Mouse (Mus musculus): ENCODE results near the gene Popdc3.
A peak's percentile ranks its signal among the peaks of the same experiment; 100 is the strongest.
"Not testable (repeated sequence)": the region's sequence is repeated elsewhere in the genome, so short reads cannot be mapped to it uniquely, and the experiment has no call there.

Popdc3 gene

DNA sequence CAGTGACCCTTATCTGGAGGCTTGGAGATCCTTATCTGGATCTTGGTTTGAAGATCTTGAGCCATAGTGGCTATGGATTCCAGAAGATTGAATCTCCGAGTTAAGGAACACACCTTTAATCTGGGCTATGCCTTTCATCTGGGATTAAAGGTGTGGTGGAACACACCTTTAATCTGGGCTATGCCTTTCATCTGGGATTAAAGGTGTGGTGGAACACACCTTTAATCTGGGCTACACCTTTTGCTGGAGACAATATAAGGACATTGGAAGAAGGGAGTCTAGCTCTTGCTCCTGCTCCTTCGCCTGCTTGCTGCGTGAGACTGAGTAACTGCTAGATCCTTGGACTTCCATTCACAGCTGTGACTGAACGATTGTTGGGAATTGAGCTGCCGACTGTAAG lies at the start of gene Popdc3:
Popdc3 (plus strand) TSS at position 301 of the 400 bp plus-strand sequence.
- DNase-seq (ENCODE audit: low spot score): not testable (repeated sequence)

DNA sequence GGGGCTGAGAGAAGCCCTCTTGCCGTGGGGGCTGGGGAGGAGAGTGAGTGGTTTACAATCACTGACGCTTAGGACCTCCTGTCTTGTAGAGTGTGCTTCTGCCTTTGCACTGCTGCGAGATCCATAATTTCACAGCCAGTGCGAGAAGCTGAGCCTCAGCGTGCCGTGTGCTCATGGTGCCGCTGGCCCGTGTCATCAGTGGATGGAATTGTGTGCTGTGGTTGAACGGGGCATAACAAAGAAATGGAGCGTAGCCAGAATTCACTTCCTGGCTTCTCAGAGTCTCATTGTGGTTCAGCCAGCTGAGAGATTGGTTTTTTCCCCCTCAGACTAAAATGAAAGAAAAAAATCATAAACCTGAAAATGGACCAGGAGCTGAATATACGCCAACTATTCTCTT lies 48.8 kb upstream of the Popdc3 start:
- no peak for DNase-seq (ENCODE audit: low spot score)

DNA sequence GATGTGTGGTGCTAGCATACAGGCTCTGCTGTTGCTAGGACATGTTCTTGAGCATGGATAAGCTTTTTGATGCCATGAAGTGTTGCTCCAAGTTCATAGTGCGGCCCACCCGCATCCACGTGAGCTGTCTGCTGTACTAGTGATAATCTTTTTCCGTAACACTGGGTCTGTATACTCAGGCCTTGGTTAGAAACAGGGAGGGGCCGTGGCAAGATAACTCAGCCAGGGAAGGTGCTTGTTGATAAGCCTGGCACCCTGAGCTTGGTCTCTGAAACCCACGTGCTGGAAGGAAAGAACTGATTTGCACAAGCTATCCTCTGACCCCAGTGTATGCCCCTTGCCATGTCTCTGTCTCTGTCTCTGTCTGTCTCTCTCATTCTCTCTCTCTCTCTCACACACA lies 47.9 kb upstream of the Popdc3 start:
- DNase-seq (ENCODE audit: low spot score): no peak

DNA sequence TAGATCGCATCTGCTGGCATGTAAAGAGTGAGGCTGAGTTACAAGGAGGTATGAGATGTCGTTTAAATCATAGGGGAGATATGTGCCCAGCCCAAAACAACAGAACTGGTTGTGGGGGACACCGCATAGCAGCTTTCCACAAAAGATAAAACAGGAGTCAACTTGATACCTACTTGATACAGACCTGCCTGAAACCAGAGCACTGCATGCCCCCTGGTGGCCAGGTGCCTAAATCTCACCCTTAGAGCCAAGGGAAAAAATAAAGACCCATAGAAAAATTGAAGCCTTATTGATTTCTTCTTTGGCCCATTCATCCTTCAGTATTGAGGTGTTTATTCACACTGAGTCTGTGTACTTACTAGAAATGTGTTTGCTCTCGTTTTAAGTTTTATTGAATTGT lies 45.5 kb upstream of the Popdc3 start:
- DNase-seq (ENCODE audit: low spot score): peak; percentile 55

DNA sequence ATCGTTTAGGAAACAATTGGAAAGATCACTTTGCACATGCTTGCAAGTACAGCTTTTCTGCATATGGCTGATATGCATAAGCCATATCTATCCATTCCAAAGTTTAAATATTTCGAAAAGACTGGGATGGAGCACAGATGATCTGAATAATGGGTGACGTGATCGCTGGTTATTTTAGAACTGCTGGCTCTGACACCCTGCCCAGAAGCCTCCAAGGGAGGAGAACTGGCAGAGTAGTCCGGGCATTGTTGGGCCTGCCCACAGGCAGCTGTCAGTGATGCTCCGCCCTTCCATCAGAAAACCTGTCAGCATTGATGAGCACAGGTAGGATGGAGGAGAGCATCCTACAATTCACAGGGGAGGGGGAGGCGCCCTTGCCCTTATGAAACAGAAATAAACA lies 41.1 kb upstream of the Popdc3 start:
- DNase-seq (ENCODE audit: low spot score): no peak

DNA sequence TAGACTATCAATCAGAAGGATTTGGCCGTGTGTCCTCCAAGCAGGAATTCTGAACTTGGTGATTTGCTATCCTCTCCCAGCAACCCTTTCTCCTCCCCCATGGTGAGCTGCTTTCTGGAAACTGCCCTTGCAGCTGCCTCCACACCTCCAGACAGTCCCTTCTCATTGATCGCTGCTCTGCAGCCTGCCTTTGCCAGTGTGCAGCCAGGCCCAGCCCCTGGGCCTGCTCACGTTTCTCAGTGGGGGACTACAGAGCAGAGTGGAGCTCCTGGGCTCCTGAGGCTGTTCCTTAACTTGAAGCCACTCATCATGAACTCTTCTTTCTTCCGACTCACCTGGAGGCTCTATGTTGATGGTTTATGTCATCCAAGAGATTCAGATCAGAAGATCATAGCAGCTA lies 38.0 kb upstream of the Popdc3 start:
- DNase-seq (ENCODE audit: low spot score): no peak

DNA sequence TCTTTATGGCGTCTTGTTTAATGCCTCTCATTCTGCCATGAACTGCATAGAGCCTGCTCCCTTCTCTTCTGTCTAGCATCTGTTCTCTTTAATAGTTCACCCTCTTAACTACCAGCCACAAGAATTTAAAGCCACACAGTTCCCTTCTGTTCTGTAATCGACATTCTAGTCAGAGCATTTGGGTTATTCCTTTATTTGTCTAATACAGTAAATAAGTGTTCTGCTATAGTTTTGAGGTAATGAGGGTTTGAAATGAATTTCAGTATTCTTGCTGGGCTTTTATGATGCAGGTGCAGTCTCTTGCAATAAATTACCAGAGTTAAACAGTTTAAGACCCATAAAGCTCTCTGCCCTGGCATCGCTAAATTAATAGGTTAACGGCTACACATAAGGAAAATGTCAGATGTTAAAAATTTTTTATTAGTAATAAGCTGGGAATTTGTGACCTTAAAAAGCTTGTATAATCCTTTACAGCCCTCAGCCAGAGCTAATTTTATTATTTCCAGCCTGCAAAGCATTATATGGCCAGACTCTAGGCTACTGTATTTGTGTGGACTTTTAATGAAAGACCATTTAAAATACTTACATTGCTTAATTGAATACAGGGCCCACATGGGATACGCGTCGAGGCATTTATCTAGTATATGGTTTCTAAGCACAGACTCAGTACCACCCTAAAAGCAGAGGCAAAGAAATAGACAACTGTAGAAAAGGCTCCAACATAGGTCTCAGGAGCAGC lies 37.3 kb upstream of the Popdc3 start:
- DNase-seq (ENCODE audit: low spot score): no peak

DNA sequence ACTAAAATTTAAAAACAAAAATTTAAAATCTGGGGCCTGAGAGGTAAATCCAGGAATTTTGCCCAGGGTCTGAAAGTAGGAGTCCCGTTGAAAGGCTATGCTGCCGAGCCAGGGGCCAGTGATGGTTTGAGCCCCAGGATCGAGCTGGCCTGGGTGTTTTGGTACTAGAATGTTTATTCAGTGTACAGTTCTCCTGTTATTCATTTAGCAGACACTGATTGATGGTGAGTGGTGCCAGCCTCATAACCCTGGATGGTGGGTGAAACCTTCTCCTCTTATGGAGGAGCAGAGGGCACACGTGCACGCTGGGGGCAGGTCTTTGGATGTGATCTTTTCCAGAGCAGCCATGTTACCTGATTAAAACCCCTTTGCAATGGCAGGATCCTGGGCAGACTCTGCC lies 35.5 kb upstream of the Popdc3 start:
- no peak for DNase-seq (ENCODE audit: low spot score)

DNA sequence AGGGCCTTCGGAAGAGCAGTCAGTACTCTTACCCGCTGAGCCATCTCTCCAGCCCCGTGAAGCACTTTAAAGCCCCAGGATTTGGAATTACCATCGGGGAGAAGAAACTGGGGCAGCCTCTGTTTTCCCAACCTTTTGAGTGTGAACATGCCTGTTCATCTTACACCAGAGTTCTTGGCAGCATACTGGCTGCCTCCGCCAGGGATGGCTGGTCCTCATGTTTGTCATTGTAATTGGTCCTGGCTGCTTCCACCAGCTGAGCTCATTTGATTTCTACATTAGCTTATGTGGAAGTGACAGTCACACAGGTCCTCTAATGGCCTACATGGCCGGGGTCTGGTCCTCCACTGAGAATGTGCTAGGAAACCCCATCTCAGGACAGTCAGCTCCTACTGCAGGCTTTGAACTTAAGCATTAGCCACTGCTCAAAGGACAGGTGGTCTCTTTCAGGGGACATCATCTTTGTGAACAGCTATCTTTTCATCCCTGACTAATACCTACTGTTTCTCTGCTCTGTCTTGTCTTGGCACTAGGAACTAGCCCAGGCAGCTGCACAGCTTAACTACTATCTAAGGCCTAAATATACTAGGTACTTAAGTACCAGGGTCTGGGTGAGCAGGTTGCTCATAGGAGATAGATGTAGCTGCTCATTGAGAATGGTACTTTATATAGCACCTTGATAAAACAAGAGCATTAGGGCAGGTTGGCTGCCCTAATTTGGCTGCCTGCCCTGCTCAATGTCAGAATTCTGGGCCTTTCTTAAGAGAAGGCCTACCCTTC lies 33.7 kb upstream of the Popdc3 start:
- DNase-seq (ENCODE audit: low spot score): no peak

DNA sequence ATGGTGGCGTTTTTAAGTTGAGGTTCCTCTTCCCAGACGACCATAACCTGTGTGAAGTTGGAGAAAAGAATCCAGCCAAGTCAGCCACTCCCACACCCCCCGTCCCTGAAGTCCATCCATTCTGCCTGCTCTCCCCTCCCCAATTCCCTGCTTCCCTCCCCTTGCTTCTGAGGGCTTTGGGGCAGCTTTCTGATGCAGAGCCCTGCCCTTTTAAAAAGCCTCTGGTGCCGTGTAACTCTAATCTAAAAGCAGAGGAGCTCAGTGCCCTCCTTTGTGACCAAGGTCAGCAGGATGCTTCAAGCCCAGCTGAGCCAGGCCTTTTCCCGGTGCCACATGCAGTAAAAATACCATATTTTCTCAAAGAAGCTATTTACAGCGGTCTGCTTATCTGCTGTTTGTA lies 31.1 kb upstream of the Popdc3 start:
- DNase-seq (ENCODE audit: low spot score): no peak

DNA sequence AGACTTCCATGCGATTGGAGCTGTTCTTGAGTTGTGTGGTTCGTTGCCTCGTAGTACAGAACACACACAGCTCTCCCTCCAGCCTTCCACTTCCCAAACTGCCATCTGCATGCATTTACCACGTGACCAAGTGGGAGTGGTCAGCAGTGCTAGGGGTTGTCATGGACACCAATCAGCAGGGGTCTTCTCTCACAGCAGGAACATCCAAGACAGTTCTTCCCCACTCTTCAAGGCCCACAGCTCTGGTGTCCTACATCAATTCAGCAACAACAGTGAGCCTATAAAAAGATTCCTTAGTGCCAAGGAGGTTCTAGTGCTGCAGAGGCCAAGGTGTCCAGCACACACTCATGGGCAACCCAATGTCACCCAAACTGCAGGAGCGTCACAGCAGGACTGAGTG lies 26.8 kb upstream of the Popdc3 start:
- no peak for DNase-seq (ENCODE audit: low spot score)

DNA sequence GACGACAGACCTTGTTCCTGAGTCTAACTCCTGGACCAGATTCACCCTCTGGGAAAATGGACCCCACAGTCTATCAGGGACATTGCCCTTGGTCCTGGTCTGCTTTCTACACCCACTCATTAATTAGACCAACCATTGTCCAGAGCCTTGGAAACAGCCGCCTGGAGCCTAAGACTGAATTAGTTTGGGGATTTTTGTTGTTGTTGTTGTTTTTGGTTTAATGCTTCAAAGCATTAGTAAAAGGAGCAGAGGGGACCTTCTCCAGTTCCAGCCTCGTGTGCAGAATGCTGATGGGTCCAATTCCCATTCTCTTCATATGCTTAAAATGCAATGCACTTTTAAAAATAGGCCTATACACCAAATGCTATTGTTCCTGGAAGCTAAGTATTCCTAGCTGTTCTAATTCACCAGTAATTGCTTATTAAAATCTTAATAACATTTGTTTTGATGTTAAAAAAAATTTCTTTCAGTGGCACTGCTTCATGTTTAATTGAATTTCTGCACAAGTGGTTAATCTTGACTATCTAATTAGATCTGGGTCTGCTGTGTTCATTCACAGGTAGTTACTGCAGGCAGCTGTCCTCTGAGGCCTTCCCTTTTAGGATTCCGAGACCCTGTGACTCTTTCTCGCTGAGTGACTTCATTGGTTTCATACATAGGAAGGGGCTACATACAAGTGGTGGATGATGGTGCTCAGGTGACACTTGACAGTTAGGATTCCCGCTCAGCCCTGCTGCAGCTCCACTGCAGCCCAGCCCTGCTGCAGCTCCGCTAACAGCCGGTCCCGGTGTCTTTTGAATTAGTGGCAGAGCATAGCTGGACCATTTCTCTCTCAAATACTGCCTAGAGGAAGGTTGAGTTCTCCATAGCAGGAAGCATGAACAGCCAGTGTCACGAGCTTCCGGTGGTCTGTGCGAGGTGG lies 25.9 kb upstream of the Popdc3 start:
- DNase-seq (ENCODE audit: low spot score): no peak

DNA sequence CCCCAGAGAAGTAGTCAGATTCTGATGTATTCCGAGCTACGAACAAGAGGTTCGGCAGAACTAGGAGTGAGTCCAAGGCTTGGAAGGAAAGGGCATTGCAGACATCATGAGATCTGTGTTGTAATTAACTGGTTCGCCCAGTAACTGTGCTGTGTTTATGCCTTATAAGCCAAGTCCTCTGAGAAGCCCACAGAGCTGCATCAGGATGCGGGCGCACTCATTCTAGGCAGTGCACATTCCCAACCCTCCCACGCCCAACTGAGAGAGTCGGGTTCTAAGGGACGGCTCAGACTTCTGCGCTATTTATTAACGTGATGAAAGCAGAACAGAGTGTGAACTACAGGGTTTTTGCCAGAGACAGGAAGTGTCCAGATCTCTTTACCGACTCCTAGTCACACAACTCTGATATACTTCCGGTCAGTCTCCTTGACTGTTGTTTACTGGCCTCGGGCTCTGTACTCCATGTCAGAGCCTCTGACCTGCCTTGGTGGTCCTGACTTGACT lies 23.3 kb upstream of the Popdc3 start:
- no peak for DNase-seq (ENCODE audit: low spot score)

DNA sequence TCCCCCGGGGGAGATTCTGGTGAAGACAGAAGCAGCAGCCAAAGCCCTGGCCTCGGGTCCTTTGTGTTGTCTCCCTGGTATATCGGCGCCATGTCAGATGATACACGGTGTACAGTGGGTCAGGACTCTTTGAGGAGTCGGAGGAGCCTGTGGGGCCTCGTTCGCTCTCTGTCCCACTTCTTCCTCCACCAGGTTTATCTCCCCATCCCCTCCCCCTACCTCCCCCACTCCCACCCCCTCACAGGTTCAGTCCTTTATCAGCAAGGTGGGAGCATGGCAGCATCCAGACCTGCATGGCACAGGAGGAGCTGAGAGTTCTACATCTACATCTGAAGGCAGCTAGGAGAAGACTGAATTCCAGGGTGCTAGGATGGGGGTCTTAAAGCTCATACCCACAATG lies 12.0 kb upstream of the Popdc3 start:
- DNase-seq (ENCODE audit: low spot score): no peak

DNA sequence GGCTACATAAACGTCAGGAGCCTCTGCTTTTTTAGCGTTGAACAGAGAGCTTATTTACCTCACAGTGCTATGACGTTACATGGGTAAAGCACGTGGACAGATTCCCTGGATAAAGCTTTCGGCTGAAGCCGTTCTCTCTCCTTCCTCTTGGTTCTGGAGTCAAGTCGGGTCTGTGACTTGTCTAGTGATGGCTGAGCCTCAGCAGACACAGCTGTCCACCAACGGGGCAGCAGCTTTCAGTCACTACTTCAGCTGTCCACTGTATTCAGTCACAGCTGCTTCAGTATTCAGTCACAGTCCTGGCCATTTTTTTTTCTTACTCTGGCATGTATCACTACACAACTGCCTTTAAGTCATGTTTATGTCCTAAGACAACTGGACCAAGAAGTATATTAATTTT lies 4.0 kb upstream of the Popdc3 start:
- no peak for DNase-seq (ENCODE audit: low spot score)

DNA sequence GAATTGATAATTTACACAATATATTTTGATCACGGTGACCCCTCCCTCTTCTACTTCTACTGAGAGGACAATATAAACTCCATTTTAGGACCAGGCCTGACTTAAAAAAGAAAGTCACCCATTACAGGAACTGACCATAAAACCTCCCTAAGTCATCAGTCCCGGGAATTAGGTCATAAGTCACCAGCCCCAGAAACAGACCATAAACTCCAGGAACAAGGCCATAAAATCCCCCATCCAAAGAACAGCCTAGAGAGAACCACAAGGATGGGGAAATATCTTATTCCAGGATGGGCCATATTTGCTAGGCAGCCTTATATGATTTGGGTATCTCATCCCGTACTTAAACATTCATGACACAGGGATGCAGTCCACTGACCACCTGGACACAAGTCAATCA lies 3.6 kb upstream of the Popdc3 start:
- no peak for DNase-seq (ENCODE audit: low spot score)

DNA sequence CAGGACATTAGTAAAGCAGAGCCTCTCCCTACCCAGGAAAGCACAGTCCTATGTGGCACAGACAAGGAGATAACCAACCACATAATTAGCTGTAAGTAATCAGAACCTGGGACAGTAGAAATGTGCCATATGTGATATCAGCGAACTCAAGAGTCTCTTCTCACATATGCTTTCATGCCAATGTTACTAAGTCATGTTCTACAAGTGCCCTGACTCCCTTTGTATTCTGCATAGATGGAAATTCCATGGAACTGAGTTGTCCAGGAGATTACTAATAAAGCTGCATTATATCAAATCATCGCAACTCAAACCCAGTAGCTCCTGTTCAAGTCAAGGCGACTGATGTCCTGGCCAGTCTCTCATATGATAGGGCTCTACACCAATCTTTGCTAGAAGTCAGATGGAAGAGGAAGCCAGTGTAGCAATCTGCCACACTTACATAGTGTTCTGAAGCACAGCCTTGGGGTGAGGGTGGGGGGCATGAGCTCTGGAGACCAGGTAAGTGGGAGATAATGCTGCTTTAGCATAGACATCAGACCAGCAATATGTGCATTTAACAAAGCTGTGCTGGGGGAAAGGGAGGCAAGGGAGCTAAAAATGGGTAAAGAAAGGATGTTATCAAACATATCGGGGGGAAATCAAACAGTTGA lies 2.9 kb downstream of the Popdc3 start:
- DNase-seq (ENCODE audit: low spot score): no peak

DNA sequence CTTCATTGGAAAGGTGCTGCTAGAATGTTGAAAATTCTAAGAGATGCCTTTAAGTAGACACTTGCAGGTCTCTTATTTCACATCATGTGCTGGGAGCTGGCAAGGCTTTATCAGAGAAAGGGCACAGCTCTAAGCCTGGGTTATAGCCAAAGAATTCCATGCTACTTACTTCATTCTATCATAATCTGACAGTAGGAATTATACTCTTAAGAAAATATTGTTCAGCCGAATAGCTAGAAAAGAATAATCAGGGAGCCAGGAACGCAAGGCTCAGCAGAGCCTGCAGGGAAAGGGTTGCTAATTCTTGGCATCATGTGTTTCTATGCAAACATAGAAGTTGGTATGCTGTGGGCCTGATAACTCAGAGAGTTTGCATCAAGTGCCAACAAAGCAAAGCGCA lies 3.4 kb downstream of the Popdc3 start:
- DNase-seq (ENCODE audit: low spot score): no peak

DNA sequence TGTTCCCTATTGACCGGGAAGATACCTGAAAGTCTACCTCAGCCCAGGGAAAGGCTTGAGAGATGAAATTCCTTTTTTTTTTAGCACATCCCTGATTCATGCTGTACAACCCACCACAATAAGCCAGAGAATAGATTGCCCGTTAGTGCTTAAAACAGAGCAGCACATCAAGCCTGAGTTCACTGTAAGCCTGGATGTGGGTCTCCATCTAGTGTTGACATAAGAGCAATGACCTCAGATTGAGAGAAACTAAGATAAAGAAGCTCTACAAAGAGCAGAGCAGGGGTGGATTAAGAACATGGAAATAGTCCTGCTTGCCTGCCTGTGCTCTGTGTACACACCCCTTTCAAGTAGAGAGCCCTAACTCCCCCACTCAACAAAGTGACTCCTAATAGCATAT lies 7.6 kb downstream of the Popdc3 start:
- no peak for DNase-seq (ENCODE audit: low spot score)

DNA sequence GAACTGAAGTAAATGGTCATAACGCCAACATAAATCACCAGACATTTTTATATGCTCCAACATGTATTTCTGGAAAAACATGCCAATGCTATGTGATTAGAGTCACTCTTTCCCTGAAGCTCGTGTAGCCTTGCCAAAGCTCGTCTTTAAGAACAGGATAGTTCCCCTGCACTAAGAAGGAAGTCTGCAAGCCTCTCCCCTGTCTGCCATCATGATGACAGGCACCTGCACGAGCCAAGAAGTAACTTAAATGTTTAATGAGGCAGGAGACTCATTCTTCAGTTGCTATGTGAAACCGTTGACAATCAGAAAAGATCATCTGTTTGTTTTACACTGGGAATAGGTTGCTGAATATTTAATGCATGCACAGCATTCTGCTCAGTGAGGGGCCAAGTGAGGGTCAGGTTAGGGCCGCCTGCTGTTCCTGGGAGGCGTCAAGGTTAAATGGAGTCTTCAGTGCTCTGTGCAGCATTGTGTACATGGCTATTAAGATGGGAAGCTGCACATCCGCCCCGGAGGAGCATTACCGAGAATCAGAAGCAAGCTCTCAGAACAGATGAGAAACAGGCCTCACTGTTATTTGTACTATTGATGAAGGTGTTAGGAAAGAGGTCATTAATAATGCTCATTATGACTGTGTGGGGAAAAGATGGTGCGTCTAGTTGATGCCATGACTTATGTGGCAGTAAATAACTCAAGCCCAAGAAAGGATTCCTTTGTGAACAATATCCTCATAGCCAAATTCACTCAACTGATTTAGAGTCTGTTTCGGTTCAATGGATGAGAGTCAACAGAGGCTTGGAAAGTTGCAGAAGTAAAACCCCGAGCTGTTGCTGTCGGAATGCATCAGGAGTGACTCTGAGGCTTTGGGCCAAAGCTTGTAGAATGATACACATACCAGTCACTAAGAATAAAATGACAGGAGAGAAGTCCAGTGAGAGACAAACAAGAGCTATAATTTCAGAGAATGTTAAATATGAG lies 15.7 kb downstream of the Popdc3 start:
- DNase-seq (ENCODE audit: low spot score): no peak

DNA sequence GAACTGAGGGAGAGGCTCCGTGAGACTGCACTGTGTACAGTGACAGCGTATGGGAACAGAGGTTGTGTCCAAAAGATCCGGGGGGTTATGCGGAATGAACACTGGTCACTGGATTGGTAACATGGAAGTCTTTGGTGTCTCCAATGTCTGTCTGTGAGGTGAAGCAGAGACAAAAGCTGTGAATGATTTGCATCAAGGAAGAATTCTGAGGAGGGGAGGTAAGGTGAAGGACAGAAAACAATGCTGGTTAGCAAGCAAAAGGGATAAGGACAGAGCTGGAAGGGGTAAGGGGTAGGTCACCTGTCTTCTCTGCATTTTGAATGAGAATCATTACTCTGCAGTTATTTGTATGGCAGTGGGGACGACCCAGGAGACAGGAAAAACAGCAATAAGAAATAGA lies 16.6 kb downstream of the Popdc3 start:
- no peak for DNase-seq (ENCODE audit: low spot score)
